Mouse (Mus musculus) G1E-ER4 (cell line): ENCODE measurements around the gene Vmn1r19. TPM values are rescaled to one million over a fixed set of nuclear protein-coding genes. Genes with fewer than 3 reads are reported as not detected.
"Not testable (repeated sequence)": the region's sequence is repeated elsewhere in the genome, so short reads cannot be mapped to it uniquely, and the experiment has no call there.

Experiments
- GATA1 ChIP-seq: IDR thresholded peaks from one replicate; pipeline ENCODE4 v1.8.0; 2012; ENCODE audit warnings: low read length, inconsistent platforms
- polyA plus RNA-seq: library from polyadenylated mRNA; stranded (reverse); fragments of >175 nt; gene quantifications from 2 replicates; pipeline ENCODE4 v1.2.3, GENCODE M21; 2012

Gene Vmn1r19
- not detected in 2 replicates for polyA plus RNA-seq

DNA sequence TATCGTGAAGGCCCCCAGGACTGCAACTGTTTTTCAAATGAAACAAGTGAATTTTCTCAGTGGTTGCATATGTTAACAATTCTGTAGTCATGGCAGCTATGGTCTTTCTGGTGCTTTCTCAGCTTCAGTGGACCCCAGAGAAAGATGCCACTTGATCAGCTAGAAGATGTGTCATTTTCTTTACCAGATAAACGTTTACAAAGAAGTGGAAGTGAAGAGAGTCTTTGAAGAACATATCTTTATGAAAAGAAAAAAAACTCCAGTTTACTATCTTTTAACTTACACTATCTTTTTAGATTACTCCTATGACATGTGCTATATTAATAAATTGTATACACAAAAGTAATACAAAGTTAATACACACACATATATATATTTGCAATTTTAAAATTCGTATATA is at the start of gene Vmn1r19:
Gene Vmn1r19, plus strand, starts transcription at position 301 of the 400 bp plus-strand sequence.
- not testable (repeated sequence) for TF ChIP-seq GATA1

DNA sequence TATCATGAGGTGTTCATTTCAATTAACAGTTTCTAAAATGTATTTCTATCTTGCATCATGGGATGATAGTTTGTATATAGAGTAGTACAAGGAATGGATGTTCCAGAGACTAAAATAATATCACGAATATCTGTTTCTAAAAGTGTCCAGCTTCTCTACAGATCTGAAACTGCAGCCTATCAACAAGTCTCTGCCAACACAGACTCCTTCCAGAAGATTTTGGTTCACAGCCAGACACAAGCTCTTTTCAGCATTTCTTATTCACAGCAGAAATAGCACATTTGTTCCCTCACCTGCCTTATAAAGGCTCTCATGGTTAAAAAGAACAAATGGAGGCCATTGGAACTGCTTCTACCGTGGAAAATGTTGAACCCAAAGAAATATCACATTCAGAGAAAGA is 46.7 kb upstream of the Vmn1r19 start:
- no peak for TF ChIP-seq GATA1

DNA sequence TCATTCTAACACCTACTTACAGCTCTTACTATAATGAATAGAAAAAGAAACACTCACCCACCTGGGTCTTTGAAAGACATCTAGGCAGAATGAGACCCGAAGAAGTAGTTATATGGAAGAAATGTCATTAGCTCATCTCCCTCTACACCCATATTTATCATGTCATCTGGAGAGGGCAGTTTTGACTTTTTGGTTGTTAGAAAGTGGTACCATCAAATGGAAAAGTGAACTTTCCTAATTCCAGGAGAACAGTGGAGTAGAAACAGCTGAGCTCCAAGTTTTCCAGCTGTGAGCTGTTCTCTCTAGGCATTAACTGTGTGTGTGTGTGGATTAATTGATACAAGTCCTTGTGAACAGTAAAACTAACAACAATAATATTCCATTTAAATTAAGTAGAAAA is 40.0 kb upstream of the Vmn1r19 start, which contains the start of gene Vmn1r17:
Gene Vmn1r17, minus strand, starts transcription at position 101 of the 400 bp plus-strand sequence.
- no peak for TF ChIP-seq GATA1

DNA sequence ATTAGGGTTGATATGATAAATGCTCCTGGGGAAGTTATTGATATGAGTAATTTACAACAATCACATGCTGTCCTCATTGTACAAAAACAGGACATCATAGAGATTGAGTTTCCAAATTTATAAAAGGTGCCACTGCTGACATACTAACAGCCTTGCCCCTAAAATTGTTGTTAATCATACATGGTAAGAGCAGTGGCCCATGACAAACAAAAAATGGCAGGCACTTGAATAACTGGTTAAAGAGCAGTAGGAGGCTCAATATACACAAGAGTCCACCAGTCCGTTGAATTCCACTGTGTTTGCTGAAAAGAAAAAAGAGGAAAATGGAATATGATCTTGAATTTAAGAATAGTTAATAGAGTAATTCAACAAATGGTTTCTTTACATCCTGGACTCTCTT is 36.1 kb upstream of the Vmn1r19 start:
- no peak for TF ChIP-seq GATA1

DNA sequence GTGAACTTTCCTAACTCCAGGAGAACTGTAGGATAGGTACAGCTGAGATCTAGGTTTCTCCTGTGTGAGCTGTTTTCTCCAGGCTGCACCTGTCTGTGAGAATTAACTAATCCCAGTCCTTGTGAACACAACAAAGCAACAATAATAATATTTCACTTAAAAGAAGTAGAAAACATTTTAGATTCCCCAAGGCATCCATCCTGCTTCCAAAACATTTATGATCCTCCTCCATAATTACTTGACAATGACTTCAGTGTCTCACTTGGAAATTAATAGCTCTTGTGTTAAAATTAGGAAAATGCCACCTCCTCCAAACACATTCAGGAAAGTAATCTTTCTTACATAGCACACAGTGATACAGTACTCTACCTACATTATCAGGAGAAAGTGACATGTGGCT is 7.9 kb upstream of the Vmn1r19 start, which contains the start of gene Vmn1r18:
Gene Vmn1r18, minus strand, starts transcription at position 101 of the 400 bp plus-strand sequence.
- TF ChIP-seq GATA1, result no peak

DNA sequence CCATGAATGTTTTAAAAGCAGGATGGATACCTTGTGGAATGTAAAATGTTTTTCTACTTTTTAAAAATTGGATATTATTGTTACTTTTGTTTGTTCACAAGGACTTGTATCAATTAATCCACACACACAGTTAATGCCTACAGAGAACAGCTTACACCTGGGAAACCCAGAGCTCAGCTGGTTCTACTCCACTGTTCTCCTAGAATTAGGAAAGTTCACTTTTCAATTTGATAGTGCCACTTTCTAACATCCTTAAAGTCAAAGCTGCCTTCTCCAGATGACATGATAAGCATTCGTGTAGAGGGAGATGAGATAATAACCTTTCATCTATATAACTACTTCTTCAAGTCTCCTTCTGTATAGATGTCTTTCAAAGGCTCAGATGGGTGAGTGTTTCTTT is 25.1 kb downstream of the Vmn1r19 start, which contains the start of gene Vmn1r20:
Gene Vmn1r20, plus strand, starts transcription at position 301 of the 400 bp plus-strand sequence.
- TF ChIP-seq GATA1, result no peak

DNA sequence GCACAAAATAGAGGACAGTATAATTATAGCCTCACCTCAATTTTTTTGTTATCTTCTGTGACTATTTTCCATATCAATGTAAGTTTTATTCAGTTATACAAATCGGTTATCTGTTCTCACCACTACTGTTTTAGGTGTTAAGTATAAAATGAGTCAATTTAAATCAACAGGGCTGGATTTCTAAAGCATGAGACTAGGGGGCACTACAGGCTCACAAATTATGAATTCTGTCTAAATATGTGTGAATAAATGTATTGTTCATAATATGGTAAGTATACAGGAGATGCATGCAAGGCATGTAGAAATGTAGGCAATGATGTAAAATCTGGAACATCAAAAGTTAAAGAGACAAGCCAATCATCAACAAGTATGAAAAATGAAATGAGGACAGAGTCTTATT is 27.6 kb downstream of the Vmn1r19 start:
- TF ChIP-seq GATA1, result no peak

Other genes starting within 250 kb of the Vmn1r19 start
- not detected in 2 replicates for gene Vmn1r12, start 246.9 kb upstream of the Vmn1r19 start, polyA plus RNA-seq
- not detected in 2 replicates for gene Vmn1r13, start 200.5 kb upstream of the Vmn1r19 start, polyA plus RNA-seq
- gene Vmn1r14, start 172.1 kb upstream of the Vmn1r19 start, polyA plus RNA-seq, result not detected in 2 replicates
- not detected in 2 replicates for gene Vmn1r15, start 145.8 kb upstream of the Vmn1r19 start, polyA plus RNA-seq
- gene Vmn1r16, start 74.3 kb upstream of the Vmn1r19 start, polyA plus RNA-seq, result not detected in 2 replicates
- gene Vmn1r17, start 40.1 kb upstream of the Vmn1r19 start, polyA plus RNA-seq, result not detected in 2 replicates
- gene Vmn1r18, start 8.0 kb upstream of the Vmn1r19 start, polyA plus RNA-seq, result not detected in 2 replicates
- gene Vmn1r20, start 25.1 kb downstream of the Vmn1r19 start, polyA plus RNA-seq, result not detected in 2 replicates
- not detected in 2 replicates for gene Ppm1k, start 131.7 kb downstream of the Vmn1r19 start, polyA plus RNA-seq
- gene Herc6, start 177.2 kb downstream of the Vmn1r19 start, polyA plus RNA-seq, result 0.12 TPM in 1 of 2 replicates, not detected in the other